Mouse (Mus musculus) embryonic facial prominence, embryonic 11.5 days (tissue): ENCODE measurements around the gene Slc44a5. TPM values are rescaled to one million over a fixed set of nuclear protein-coding genes. Genes with fewer than 3 reads are reported as not detected.

Experiments used
- ATAC-seq: fragments of 200-750 bp; cut with Nextera tagmentation; replicated peaks from 2 replicates; pipeline ENCODE4 v1.8.0; 2017; ENCODE audit warnings: low read depth; ENCODE audit not compliant: insufficient number of reproducible peaks, low FRiP score, low TSS enrichment
- DNase-seq: peaks from one replicate; pipeline ENCODE4 v3.0.0-alpha.2; 2015; ENCODE audit warnings: low spot score
- H3K27ac ChIP-seq: fragments of 300-500 bp; sonication (generic); replicated peaks from 2 replicates; pipeline ENCODE4 v1.5.1; 2014; ENCODE audit warnings: mild to moderate bottlenecking, low read depth, low read length, control low read depth
- H3K27me3 ChIP-seq: fragments of 300-500 bp; sonication (generic); 2 replicates; pipeline ENCODE4 v1.6.1; 2014; ENCODE audit warnings: mild to moderate bottlenecking, low read length, moderate library complexity, mixed read lengths; ENCODE audit not compliant: control insufficient read depth, insufficient read depth
- H3K36me3 ChIP-seq: fragments of 300-500 bp; sonication (generic); replicated peaks from 2 replicates; pipeline ENCODE4 v1.6.1; 2014; ENCODE audit warnings: low read depth, mild to moderate bottlenecking, low read length, moderate library complexity, mixed read lengths; ENCODE audit not compliant: control insufficient read depth, insufficient read depth
- H3K4me1 ChIP-seq: fragments of 300-500 bp; sonication (generic); 2 replicates; pipeline ENCODE4 v1.6.1; 2014; ENCODE audit warnings: low read length, mixed read lengths; ENCODE audit not compliant: control insufficient read depth, insufficient read depth
- H3K4me2 ChIP-seq: fragments of 300-500 bp; sonication (generic); 2 replicates; pipeline ENCODE4 v1.6.1; 2014; ENCODE audit warnings: low read depth, mild to moderate bottlenecking, control low read depth, low read length, moderate library complexity
- H3K4me3 ChIP-seq: fragments of 300-500 bp; sonication (generic); 2 replicates; pipeline ENCODE4 v1.5.1; 2014; ENCODE audit warnings: low read depth, low read length, control low read depth
- H3K9ac ChIP-seq: fragments of 300-500 bp; sonication (generic); replicated peaks from 2 replicates; pipeline ENCODE4 v1.6.1; 2014; ENCODE audit warnings: mild to moderate bottlenecking, control low read depth, low read length
- H3K9me3 ChIP-seq: fragments of 300-500 bp; sonication (generic); replicated peaks from 2 replicates; pipeline ENCODE4 v1.6.1; 2016; ENCODE audit warnings: mild to moderate bottlenecking, low read length, inconsistent platforms, mixed read lengths; ENCODE audit not compliant: control insufficient read depth
- WGBS: fragments of 180-500 bp; shearing (Covaris S2); extraction: QIAGEN DNeasy Blood & Tissue Kit; methylation state at CpG from one replicate; pipeline ENCODE4 v1.1.7; 2014; 5-methylcytosine and 5-hydroxymethylcytosine counted together
- polyA plus RNA-seq: library from polyadenylated mRNA; unstranded; fragments of >200 nt; fragmentation: Nextera tagmentation; extraction: Ambion mirVana; gene quantifications from 2 replicates; pipeline ENCODE4 v1.2.1, GENCODE M21; 2014

The Slc44a5 gene
- 1.3 and 2.1 TPM in 2 replicates for polyA plus RNA-seq

- peak within 1 kb of the TSS; percentile 70 for H3K9ac ChIP-seq
- H3K4me1 ChIP-seq: no peaks in the 10 kb centered on the region
- DNase-seq: peak; percentile 35
- no peaks in the 10 kb centered on the region for H3K36me3 ChIP-seq
- under 1% methylated on average over 55 of the region's 66 CpGs for WGBS
- peak; percentile 72 for ATAC-seq
- peak within 1 kb of the TSS; percentile 99 for H3K4me2 ChIP-seq
- H3K27me3 ChIP-seq: peaks cover 20% of the 10 kb centered on the region
- H3K9me3 ChIP-seq: no peaks in the 10 kb centered on the region
- peak within 1 kb of the TSS; percentile 57 for H3K4me3 ChIP-seq
- no peak within 1 kb of the TSS for H3K27ac ChIP-seq
Observed at GRCm38 (mm10) chr3:153973171-153973948, at the start of gene Slc44a5. Gene Slc44a5 (plus strand): TSS chr3:153973436.

DNA sequence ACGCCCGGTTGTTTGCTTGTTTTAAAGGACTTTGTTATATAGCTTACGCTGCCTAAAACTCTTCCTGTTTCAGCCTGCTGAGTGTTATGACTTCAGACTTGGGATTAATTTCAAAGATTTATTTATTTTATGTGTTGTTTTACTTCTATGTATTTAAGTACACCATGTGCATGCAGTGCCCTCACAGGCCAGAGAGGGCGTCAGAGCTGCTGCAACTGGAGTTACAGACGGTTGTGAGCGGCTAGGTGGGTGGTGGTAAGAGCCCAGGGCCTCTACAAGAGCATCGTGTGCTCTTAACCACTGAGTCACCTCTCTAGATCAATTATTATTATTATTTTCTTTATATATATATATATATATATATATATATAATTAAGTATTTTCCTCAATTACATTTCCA lies 46.9 kb upstream of the Slc44a5 start:
- H3K4me2 ChIP-seq: no peak overlapping the region
- H3K9ac ChIP-seq: no peak overlapping the region
- no peak overlapping the region for H3K4me3 ChIP-seq
- H3K27me3 ChIP-seq: no peaks in the 10 kb centered on the region
- H3K36me3 ChIP-seq: no peaks in the 10 kb centered on the region; the same call in 1 of the 2 replicates
- ATAC-seq (no peak), DNase-seq (no peak)
- no peaks in the 10 kb centered on the region for H3K4me1 ChIP-seq
- WGBS: 89% methylated on average over 7 of the region's 7 CpGs
- no peaks in the 10 kb centered on the region for H3K9me3 ChIP-seq
- no peak overlapping the region for H3K27ac ChIP-seq

GRCm38 (mm10) chr3:153929526-153929925 lies 43.7 kb upstream of the Slc44a5 start:
- Histone ChIP-seq H3K36me3 (no peaks in the 10 kb centered on the region; the same call in 1 of the 2 replicates), H3K27me3 (no peaks in the 10 kb centered on the region), H3K4me3 (no peak overlapping the region), H3K27ac (no peak overlapping the region), H3K9me3 (no peaks in the 10 kb centered on the region), H3K4me1 (no peaks in the 10 kb centered on the region), H3K9ac (no peak overlapping the region), H3K4me2 (no peak overlapping the region)
- DNase-seq: no peak
- no peak for ATAC-seq
- 95% methylated on average over 11 of the region's 11 CpGs for WGBS

GRCm38 (mm10) chr3:153932461-153932860 lies 40.8 kb upstream of the Slc44a5 start:
- Histone ChIP-seq H3K27ac (no peak overlapping the region), H3K9ac (no peak overlapping the region), H3K9me3 (no peaks in the 10 kb centered on the region), H3K36me3 (no peaks in the 10 kb centered on the region; the same call in none of the 2 replicates), H3K27me3 (no peaks in the 10 kb centered on the region), H3K4me1 (no peaks in the 10 kb centered on the region), H3K4me2 (no peak overlapping the region), H3K4me3 (no peak overlapping the region)
- DNase-seq: no peak
- ATAC-seq: no peak
- WGBS: 87% methylated on average over 5 of the region's 5 CpGs

GRCm38 (mm10) chr3:153935878-153936277 lies 37.4 kb upstream of the Slc44a5 start:
- WGBS: 91% methylated on average over 9 of the region's 9 CpGs
- Histone ChIP-seq H3K27ac (no peak overlapping the region), H3K4me3 (no peak overlapping the region), H3K4me1 (no peaks in the 10 kb centered on the region), H3K9ac (no peak overlapping the region), H3K27me3 (no peaks in the 10 kb centered on the region), H3K36me3 (no peaks in the 10 kb centered on the region; the same call in 1 of the 2 replicates), H3K9me3 (no peaks in the 10 kb centered on the region), H3K4me2 (no peak overlapping the region)
- DNase-seq (no peak), ATAC-seq (no peak)

DNA sequence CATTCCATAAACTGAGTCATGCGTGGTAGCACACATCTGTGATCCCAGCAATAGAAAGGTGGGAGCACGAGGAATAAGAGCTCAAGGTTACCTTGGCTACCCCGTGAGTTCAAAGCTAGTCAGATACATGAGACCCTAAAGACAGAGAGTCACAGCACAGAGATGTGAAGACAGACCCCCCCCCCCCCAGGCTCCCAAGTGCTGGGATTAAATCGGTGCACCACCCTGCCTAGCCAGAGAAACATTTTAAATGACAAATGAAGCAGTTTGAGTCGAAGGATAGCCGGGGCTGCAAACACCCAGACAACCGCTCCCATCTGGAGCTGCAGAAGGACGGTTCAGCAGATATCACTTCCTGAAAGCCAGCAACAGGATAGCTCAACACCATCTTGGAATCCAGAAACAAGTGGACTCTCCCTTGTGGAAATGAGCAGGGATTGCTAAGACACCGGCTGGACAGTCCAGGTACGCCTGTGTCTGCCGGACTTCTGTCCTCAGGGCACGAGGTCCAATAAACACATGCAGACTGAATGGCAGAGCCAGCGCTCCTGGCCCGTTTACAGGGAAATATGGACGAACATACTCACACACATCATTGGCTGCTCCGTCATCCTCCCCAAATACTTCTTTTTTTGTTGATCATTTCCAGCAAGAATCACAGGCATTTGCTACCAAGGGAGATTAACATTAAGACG lies 36.0 kb upstream of the Slc44a5 start:
- H3K4me3 ChIP-seq: no peak overlapping the region

DNA sequence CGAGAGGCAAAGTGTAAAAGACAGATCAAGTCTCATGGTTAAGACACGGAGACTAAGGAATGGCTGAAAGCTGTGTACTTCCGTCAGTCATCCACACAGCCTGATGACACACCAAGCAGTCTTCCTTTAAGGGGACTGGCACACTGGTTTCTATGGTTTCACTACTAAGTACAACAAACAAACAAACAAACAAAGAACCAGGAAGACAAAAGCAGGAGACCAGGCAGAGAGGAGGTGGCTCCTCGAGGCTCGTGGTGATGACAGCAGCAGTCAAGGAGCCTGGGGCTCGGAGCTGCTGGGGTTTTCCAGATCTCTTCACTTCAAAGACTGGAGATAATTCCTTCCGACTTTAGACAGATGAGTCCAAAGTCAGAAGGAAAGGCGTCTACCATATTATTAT lies 33.2 kb upstream of the Slc44a5 start:
- ATAC-seq: no peak
- H3K4me3 ChIP-seq: no peak overlapping the region
- DNase-seq: no peak
- H3K9ac ChIP-seq: no peak overlapping the region
- no peaks in the 10 kb centered on the region; the same call in none of the 2 replicates for H3K4me1 ChIP-seq
- no peaks in the 10 kb centered on the region for H3K9me3 ChIP-seq
- no peaks in the 10 kb centered on the region; the same call in 1 of the 2 replicates for H3K36me3 ChIP-seq
- 82% methylated on average over 8 of the region's 8 CpGs for WGBS
- H3K27me3 ChIP-seq: no peaks in the 10 kb centered on the region
- no peak overlapping the region for H3K27ac ChIP-seq
- no peak overlapping the region for H3K4me2 ChIP-seq

More for the DNA sequence above, 36.0 kb upstream of the Slc44a5 start:
- H3K9me3 ChIP-seq: no peaks in the 10 kb centered on the region
- H3K36me3 ChIP-seq: no peaks in the 10 kb centered on the region; the same call in 1 of the 2 replicates
- H3K27me3 ChIP-seq: no peaks in the 10 kb centered on the region
- H3K4me2 ChIP-seq: no peak overlapping the region
- H3K27ac ChIP-seq: no peak overlapping the region
- WGBS: 93% methylated on average over 17 of the region's 17 CpGs
- H3K4me1 ChIP-seq: no peaks in the 10 kb centered on the region
- ATAC-seq: no peak
- H3K9ac ChIP-seq: no peak overlapping the region
- DNase-seq: no peak

- Histone ChIP-seq H3K4me3 (no peak overlapping the region), H3K9ac (no peak overlapping the region), H3K27ac (no peak overlapping the region), H3K4me1 (no peaks in the 10 kb centered on the region; the same call in none of the 2 replicates), H3K9me3 (no peaks in the 10 kb centered on the region), H3K36me3 (no peaks in the 10 kb centered on the region; the same call in 1 of the 2 replicates), H3K27me3 (no peaks in the 10 kb centered on the region), H3K4me2 (no peak overlapping the region)
- DNase-seq: no peak
- WGBS: 95% methylated on average over 9 of the region's 9 CpGs
- ATAC-seq: no peak
Observed at GRCm38 (mm10) chr3:153940486-153940885, 32.8 kb upstream of the Slc44a5 start.
